Mouse (Mus musculus) midbrain, embryonic 13.5 days (tissue): ENCODE results near the gene Srd5a2. TPM values are rescaled to one million over a fixed set of nuclear protein-coding genes. Genes with fewer than 3 reads are reported as not detected.
A peak's percentile ranks its signal among the peaks of the same experiment; 100 is the strongest.
"Not testable (repeated sequence)": the region's sequence is repeated elsewhere in the genome, so short reads cannot be mapped to it uniquely, and the experiment has no call there.

Experiments used
- ATAC-seq: fragments of 200-750 bp; cut with Nextera tagmentation; 2 replicates; pipeline ENCODE4 v1.8.0; 2017; ENCODE audit warnings: mild to moderate bottlenecking, moderate TSS enrichment, moderate library complexity
- H3K27ac ChIP-seq: fragments of 300-500 bp; sonication (generic); 2 replicates; pipeline ENCODE4 v1.5.1; 2015; ENCODE audit warnings: inconsistent platforms, mild to moderate bottlenecking, moderate library complexity
- H3K27me3 ChIP-seq: fragments of 300-500 bp; sonication (generic); 2 replicates; pipeline ENCODE4 v1.6.1; 2015; ENCODE audit warnings: mild to moderate bottlenecking, inconsistent platforms
- H3K36me3 ChIP-seq: fragments of 300-500 bp; sonication (generic); 2 replicates; pipeline ENCODE4 v1.6.1; 2015; ENCODE audit warnings: mild to moderate bottlenecking, inconsistent platforms
- H3K4me1 ChIP-seq: fragments of 300-500 bp; sonication (generic); replicated peaks from 2 replicates; pipeline ENCODE4 v1.6.1; 2015; ENCODE audit warnings: inconsistent platforms
- H3K4me2 ChIP-seq: fragments of 300-500 bp; sonication (generic); replicated peaks from 2 replicates; pipeline ENCODE4 v1.6.1; 2015; ENCODE audit warnings: moderate library complexity, mild to moderate bottlenecking, inconsistent platforms
- H3K4me3 ChIP-seq: fragments of 300-500 bp; sonication (generic); replicated peaks from 2 replicates; pipeline ENCODE4 v1.5.1; 2015; ENCODE audit warnings: mild to moderate bottlenecking, inconsistent platforms
- H3K9ac ChIP-seq: fragments of 300-500 bp; sonication (generic); replicated peaks from 2 replicates; pipeline ENCODE4 v1.6.1; 2015; ENCODE audit warnings: mild to moderate bottlenecking, inconsistent platforms
- H3K9me3 ChIP-seq: fragments of 300-500 bp; sonication (generic); 2 replicates; pipeline ENCODE4 v1.6.1; 2016; ENCODE audit warnings: mild to moderate bottlenecking, inconsistent platforms
- WGBS: fragments of 180-500 bp; shearing (Covaris S2); methylation state at CpG from one replicate; pipeline ENCODE4 v1.1.7; 2015; 5-methylcytosine and 5-hydroxymethylcytosine counted together
- polyA plus RNA-seq: library from polyadenylated mRNA; unstranded; fragments of >200 nt; fragmentation: Nextera tagmentation; extraction: Ambion mirVana; gene quantifications from 2 replicates; pipeline ENCODE4 v1.2.1, GENCODE M21; 2015

The Srd5a2 gene
- polyA plus RNA-seq = not detected in 2 replicates

- Histone ChIP-seq H3K9me3 (no peaks in the 10 kb centered on the region), H3K27ac (no peak within 1 kb of the TSS), H3K27me3 (peaks cover 50% of the 10 kb centered on the region), H3K36me3 (no peaks in the 10 kb centered on the region), H3K4me1 (peaks cover 17% of the 10 kb centered on the region), H3K4me3 (peak within 1 kb of the TSS; percentile 38), H3K9ac (0 out of 2 replicates have a peak within 1 kb of the TSS, but pooled peaks have one; percentile 36), H3K4me2 (peak within 1 kb of the TSS; percentile 59)
- ATAC-seq = peak; percentile 68
- WGBS = under 1% methylated on average over 45 of the region's 45 CpGs
These were observed at the start of gene Srd5a2 for GRCm38 (mm10) chr17:74047210-74048082. Srd5a2 (minus strand) TSS chr17:74047916.

GRCm38 (mm10) chr17:74088886-74089678 is 41.4 kb upstream of the Srd5a2 start:
- H3K4me2 ChIP-seq = no peak overlapping the region
- ATAC-seq = no peak
- H3K9me3 ChIP-seq = no peaks in the 10 kb centered on the region
- no peaks in the 10 kb centered on the region for H3K4me1 ChIP-seq
- H3K27ac ChIP-seq = no peak overlapping the region
- H3K9ac ChIP-seq = no peak overlapping the region
- no peaks in the 10 kb centered on the region for H3K36me3 ChIP-seq
- no peaks in the 10 kb centered on the region for H3K27me3 ChIP-seq
- 89% methylated on average over 5 of the region's 5 CpGs for WGBS
- H3K4me3 ChIP-seq = no peak overlapping the region

GRCm38 (mm10) chr17:74088016-74088415 is 40.3 kb upstream of the Srd5a2 start:
- no peak overlapping the region for H3K4me3 ChIP-seq
- WGBS = 93% methylated on average over 2 of the region's 2 CpGs
- no peaks in the 10 kb centered on the region for H3K27me3 ChIP-seq
- no peaks in the 10 kb centered on the region for H3K4me1 ChIP-seq
- ATAC-seq = no peak
- no peaks in the 10 kb centered on the region for H3K36me3 ChIP-seq
- no peak overlapping the region for H3K9ac ChIP-seq
- no peaks in the 10 kb centered on the region for H3K9me3 ChIP-seq
- no peak overlapping the region for H3K27ac ChIP-seq
- H3K4me2 ChIP-seq = no peak overlapping the region

- 92% methylated on average over 4 of the region's 4 CpGs for WGBS
- no peak overlapping the region for H3K27ac ChIP-seq
- no peak overlapping the region for H3K4me3 ChIP-seq
- H3K9ac ChIP-seq = no peak overlapping the region
- no peaks in the 10 kb centered on the region for H3K27me3 ChIP-seq
- no peaks in the 10 kb centered on the region for H3K4me1 ChIP-seq
- no peak overlapping the region for H3K4me2 ChIP-seq
- H3K36me3 ChIP-seq = no peaks in the 10 kb centered on the region
- no peaks in the 10 kb centered on the region for H3K9me3 ChIP-seq
- no peak for ATAC-seq
These were observed 35.7 kb upstream of the Srd5a2 start for GRCm38 (mm10) chr17:74083370-74083769.

- Histone ChIP-seq H3K27me3 (no peaks in the 10 kb centered on the region), H3K4me3 (no peak overlapping the region), H3K4me1 (no peaks in the 10 kb centered on the region), H3K36me3 (no peaks in the 10 kb centered on the region), H3K27ac (no peak overlapping the region), H3K9ac (no peak overlapping the region), H3K9me3 (no peaks in the 10 kb centered on the region), H3K4me2 (no peak overlapping the region)
- 89% methylated on average over 6 of the region's 6 CpGs for WGBS
- ATAC-seq = no peak
These were observed 32.4 kb upstream of the Srd5a2 start for GRCm38 (mm10) chr17:74080076-74080615.

- Histone ChIP-seq H3K27me3 (no peaks in the 10 kb centered on the region), H3K4me3 (no peak overlapping the region), H3K27ac (no peak overlapping the region), H3K9me3 (no peaks in the 10 kb centered on the region), H3K36me3 (no peaks in the 10 kb centered on the region), H3K4me2 (no peak overlapping the region), H3K9ac (no peak overlapping the region), H3K4me1 (no peaks in the 10 kb centered on the region)
- no peak for ATAC-seq
- WGBS = 90% methylated on average over 13 of the region's 13 CpGs
These were observed 31.2 kb upstream of the Srd5a2 start for GRCm38 (mm10) chr17:74078776-74079495.

GRCm38 (mm10) chr17:74073067-74073466 is 25.4 kb upstream of the Srd5a2 start:
- H3K36me3 ChIP-seq, H3K4me3 ChIP-seq, H3K9me3 ChIP-seq, H3K4me1 ChIP-seq, H3K27me3 ChIP-seq, H3K27ac ChIP-seq, H3K4me2 ChIP-seq, ATAC-seq, H3K9ac ChIP-seq: not testable (repeated sequence)
- WGBS = 88% methylated on average over 5 of the region's 5 CpGs

- H3K27ac ChIP-seq, H3K4me2 ChIP-seq, H3K36me3 ChIP-seq, H3K9ac ChIP-seq, H3K4me1 ChIP-seq, ATAC-seq, H3K27me3 ChIP-seq, H3K9me3 ChIP-seq, H3K4me3 ChIP-seq: not testable (repeated sequence)
- WGBS = 90% methylated on average over 5 of the region's 5 CpGs
These were observed 15.0 kb upstream of the Srd5a2 start for GRCm38 (mm10) chr17:74062763-74063162.

- Histone ChIP-seq H3K27ac (no peak overlapping the region), H3K27me3 (peaks cover 50% of the 10 kb centered on the region), H3K4me2 (peak overlapping the region; percentile 59), H3K4me3 (peak overlapping the region; percentile 38), H3K9ac (no peak overlapping the region), H3K36me3 (no peaks in the 10 kb centered on the region), H3K9me3 (no peaks in the 10 kb centered on the region), H3K4me1 (peaks cover 17% of the 10 kb centered on the region)
- 2% methylated on average over 19 of the region's 19 CpGs for WGBS
- no peak for ATAC-seq
These were observed 607 bp upstream of the Srd5a2 start for GRCm38 (mm10) chr17:74048229-74048816.

GRCm38 (mm10) chr17:74043754-74044153 is 4.0 kb downstream of the Srd5a2 start:
- Histone ChIP-seq H3K27me3 (peaks cover 38% of the 10 kb centered on the region), H3K9ac (no peak overlapping the region), H3K4me2 (no peak overlapping the region), H3K4me1 (peaks cover 17% of the 10 kb centered on the region), H3K27ac (no peak overlapping the region), H3K9me3 (no peaks in the 10 kb centered on the region), H3K4me3 (no peak overlapping the region), H3K36me3 (no peaks in the 10 kb centered on the region)
- WGBS = 66% methylated on average over 4 of the region's 4 CpGs
- no peak for ATAC-seq

- no peak overlapping the region for H3K27ac ChIP-seq
- H3K4me2 ChIP-seq = peak overlapping the region; percentile 17
- H3K4me3 ChIP-seq = no peak overlapping the region
- no peaks in the 10 kb centered on the region for H3K4me1 ChIP-seq
- peak; percentile 87 for ATAC-seq
- no peaks in the 10 kb centered on the region for H3K27me3 ChIP-seq
- no peaks in the 10 kb centered on the region for H3K9me3 ChIP-seq
- WGBS = 40% methylated on average over 8 of the region's 8 CpGs
- H3K9ac ChIP-seq = no peak overlapping the region
- H3K36me3 ChIP-seq = no peaks in the 10 kb centered on the region
These were observed 27.1 kb downstream of the Srd5a2 start for GRCm38 (mm10) chr17:74020526-74021203.
